Mouse (Mus musculus) cerebellum, adult 8-10 months (tissue): ENCODE results near the gene Gm5475.

Experiments
- DNase-seq: peaks from one replicate; pipeline ENCODE4 v3.0.0; 2022

Gm5475 gene

GRCm38 (mm10) chr15:100451245-100451644 is 29.3 kb downstream of the Gm5475 start:
- peak; percentile 36 for DNase-seq

- no peak for DNase-seq
These were observed 30.5 kb downstream of the Gm5475 start for GRCm38 (mm10) chr15:100452486-100452885.

GRCm38 (mm10) chr15:100456356-100456991 is 34.5 kb downstream of the Gm5475 start:
- no peak for DNase-seq

- peak; percentile 70 for DNase-seq
These were observed 35.4 kb downstream of the Gm5475 start for GRCm38 (mm10) chr15:100457340-100457739.

GRCm38 (mm10) chr15:100458055-100458454 is 36.1 kb downstream of the Gm5475 start:
- peak; percentile 55 for DNase-seq

- DNase-seq: no peak
These were observed 39.0 kb downstream of the Gm5475 start for GRCm38 (mm10) chr15:100460942-100461341.

GRCm38 (mm10) chr15:100461646-100462045 is 39.7 kb downstream of the Gm5475 start:
- no peak for DNase-seq

- DNase-seq: no peak
These were observed 40.1 kb downstream of the Gm5475 start for GRCm38 (mm10) chr15:100462086-100462485.

- DNase-seq: peak; percentile 62
These were observed 41.8 kb downstream of the Gm5475 start for GRCm38 (mm10) chr15:100463712-100464111.

- DNase-seq: no peak
These were observed 43.5 kb downstream of the Gm5475 start for GRCm38 (mm10) chr15:100465432-100465831.

- DNase-seq: no peak
These were observed 45.8 kb downstream of the Gm5475 start for GRCm38 (mm10) chr15:100467738-100468137.

- DNase-seq: peak; percentile 83
These were observed 46.6 kb downstream of the Gm5475 start, which contains the start of gene Letmd1 for GRCm38 (mm10) chr15:100468295-100469188. Gene Letmd1, plus strand, starts transcription at chr15:100469023.

GRCm38 (mm10) chr15:100469189-100469545 is 47.2 kb downstream of the Gm5475 start:
- no peak for DNase-seq

- DNase-seq: no peak
These were observed 48.1 kb downstream of the Gm5475 start for GRCm38 (mm10) chr15:100470037-100470436.

GRCm38 (mm10) chr15:100473926-100474503 is 52.1 kb downstream of the Gm5475 start:
- DNase-seq: no peak
